Mouse (Mus musculus): ENCODE measurements around the gene Galp. TPM values are rescaled to one million over a fixed set of nuclear protein-coding genes. Genes with fewer than 3 reads are reported as not detected.
"Not testable (repeated sequence)": the region's sequence is repeated elsewhere in the genome, so short reads cannot be mapped to it uniquely, and the experiment has no call there.

Galp gene
- polyA plus RNA-seq, 1 experiment from 2014 or later = not detected

GRCm38 (mm10) chr7:6221978-6222377, 25.1 kb downstream of the Galp start, which contains the start of gene Zscan5b:
TSS of gene Zscan5b (plus strand) at chr7:6222278.
- WGBS = 92% methylated on average over 12 of the region's 12 CpGs
- no peak within 1 kb of the TSS for H3K9ac ChIP-seq (replicated peaks)
- no peaks in the 10 kb centered on the region for H3K4me1 ChIP-seq (replicated peaks)
- no peak within 1 kb of the TSS for H3K4me3 ChIP-seq (replicated peaks)
- H3K9me3 ChIP-seq = peaks cover 8% of the 10 kb centered on the region; the same call in 1 of the 2 replicates
- no peaks in the 10 kb centered on the region for H3K27me3 ChIP-seq
- H3K27ac ChIP-seq = no peak within 1 kb of the TSS
- no peak within 1 kb of the TSS for H3K4me2 ChIP-seq (replicated peaks)
- ATAC-seq = no peak
- no peaks in the 10 kb centered on the region for H3K36me3 ChIP-seq

- not testable (repeated sequence) for H3K27ac ChIP-seq, H3K9me3 ChIP-seq
These were observed 31.6 kb downstream of the Galp start for GRCm38 (mm10) chr7:6228491-6228890.

GRCm38 (mm10) chr7:6239787-6240186, 42.9 kb downstream of the Galp start:
- H3K27ac ChIP-seq = no peak overlapping the region
- H3K4me2 ChIP-seq (replicated peaks) = no peak overlapping the region
- H3K9ac ChIP-seq (replicated peaks) = no peak overlapping the region
- no peak overlapping the region for H3K4me3 ChIP-seq (replicated peaks)
- H3K27me3 ChIP-seq = no peaks in the 10 kb centered on the region
- no peaks in the 10 kb centered on the region for H3K36me3 ChIP-seq
- H3K9me3 ChIP-seq = peaks cover 3% of the 10 kb centered on the region; the same call in 1 of the 2 replicates
- no peak for ATAC-seq
- WGBS = 52% methylated on average over 11 of the region's 11 CpGs
- H3K4me1 ChIP-seq (replicated peaks) = no peaks in the 10 kb centered on the region

More at GRCm38 (mm10) chr7:6228491-6228890, 31.6 kb downstream of the Galp start:
- not testable (repeated sequence) for H3K27me3 ChIP-seq; H3K9ac ChIP-seq (replicated peaks); H3K4me3 ChIP-seq (replicated peaks); H3K36me3 ChIP-seq; H3K4me2 ChIP-seq (replicated peaks); H3K4me1 ChIP-seq (replicated peaks); ATAC-seq
- WGBS = 56% methylated on average over 8 of the region's 8 CpGs

GRCm38 (mm10) chr7:6240841-6241425, 44.0 kb downstream of the Galp start:
- not testable (repeated sequence) for H3K36me3 ChIP-seq; H3K9me3 ChIP-seq; H3K4me3 ChIP-seq (replicated peaks); ATAC-seq; H3K27me3 ChIP-seq; H3K9ac ChIP-seq (replicated peaks); H3K4me1 ChIP-seq (replicated peaks); H3K4me2 ChIP-seq (replicated peaks); H3K27ac ChIP-seq
- 11% methylated on average over 1 of the region's 1 CpGs for WGBS

GRCm38 (mm10) chr7:6244361-6245292, 47.7 kb downstream of the Galp start:
- no peaks in the 10 kb centered on the region for H3K9me3 ChIP-seq
- no peaks in the 10 kb centered on the region for H3K4me1 ChIP-seq (replicated peaks)
- no peaks in the 10 kb centered on the region for H3K27me3 ChIP-seq
- H3K27ac ChIP-seq = no peak overlapping the region
- WGBS = 64% methylated on average over 11 of the region's 11 CpGs
- no peak for ATAC-seq
- H3K36me3 ChIP-seq = no peaks in the 10 kb centered on the region
- no peak overlapping the region for H3K4me3 ChIP-seq (replicated peaks)
- no peak overlapping the region for H3K9ac ChIP-seq (replicated peaks)
- H3K4me2 ChIP-seq (replicated peaks) = no peak overlapping the region

- Histone ChIP-seq H3K36me3 (no peaks in the 10 kb centered on the region), H3K27ac (no peak within 1 kb of the TSS), H3K4me3 (replicated peaks) (no peak within 1 kb of the TSS), H3K9me3 (0 out of 2 replicates have a peak, but pooled peaks cover 3% of the 10 kb centered on the region), H3K27me3 (no peaks in the 10 kb centered on the region), H3K4me2 (replicated peaks) (no peak within 1 kb of the TSS), H3K9ac (replicated peaks) (no peak within 1 kb of the TSS), H3K4me1 (replicated peaks) (no peaks in the 10 kb centered on the region)
- ATAC-seq = no peak
- WGBS = 83% methylated on average over 6 of the region's 6 CpGs
These were observed 55.5 kb downstream of the Galp start, which contains the start of gene Epp13 for GRCm38 (mm10) chr7:6252410-6252809. TSS of gene Epp13 (plus strand) at chr7:6252710.

GRCm38 (mm10) chr7:6254451-6254850, 57.6 kb downstream of the Galp start:
- H3K4me3 ChIP-seq (replicated peaks) = no peak overlapping the region
- H3K27me3 ChIP-seq = no peaks in the 10 kb centered on the region
- no peak for ATAC-seq
- no peak overlapping the region for H3K4me2 ChIP-seq (replicated peaks)
- H3K4me1 ChIP-seq (replicated peaks) = no peaks in the 10 kb centered on the region
- 0 out of 2 replicates have a peak, but pooled peaks cover 3% of the 10 kb centered on the region for H3K9me3 ChIP-seq
- H3K9ac ChIP-seq (replicated peaks) = no peak overlapping the region
- WGBS = 94% methylated on average over 5 of the region's 5 CpGs
- H3K27ac ChIP-seq = no peak overlapping the region
- no peaks in the 10 kb centered on the region for H3K36me3 ChIP-seq

GRCm38 (mm10) chr7:6257386-6257785, 60.5 kb downstream of the Galp start:
- no peak for ATAC-seq
- Histone ChIP-seq H3K27ac (no peak overlapping the region), H3K9me3 (0 out of 2 replicates have a peak, but pooled peaks cover 3% of the 10 kb centered on the region), H3K4me3 (replicated peaks) (no peak overlapping the region), H3K4me1 (replicated peaks) (no peaks in the 10 kb centered on the region), H3K27me3 (no peaks in the 10 kb centered on the region), H3K4me2 (replicated peaks) (no peak overlapping the region), H3K9ac (replicated peaks) (no peak overlapping the region), H3K36me3 (no peaks in the 10 kb centered on the region)
- WGBS = 84% methylated on average over 4 of the region's 4 CpGs

GRCm38 (mm10) chr7:6258232-6259220, 61.6 kb downstream of the Galp start:
- H3K9ac ChIP-seq (replicated peaks) = no peak overlapping the region
- no peaks in the 10 kb centered on the region for H3K36me3 ChIP-seq
- no peak for ATAC-seq
- 36% methylated on average over 16 of the region's 16 CpGs for WGBS
- no peak overlapping the region for H3K27ac ChIP-seq
- H3K4me3 ChIP-seq (replicated peaks) = no peak overlapping the region
- H3K9me3 ChIP-seq = no peaks in the 10 kb centered on the region
- no peaks in the 10 kb centered on the region for H3K27me3 ChIP-seq
- no peak overlapping the region for H3K4me2 ChIP-seq (replicated peaks)
- no peaks in the 10 kb centered on the region for H3K4me1 ChIP-seq (replicated peaks)

GRCm38 (mm10) chr7:6260004-6260403, 63.1 kb downstream of the Galp start:
- H3K9ac ChIP-seq (replicated peaks); H3K27ac ChIP-seq; H3K4me3 ChIP-seq (replicated peaks); H3K9me3 ChIP-seq; H3K4me1 ChIP-seq (replicated peaks); H3K36me3 ChIP-seq; H3K27me3 ChIP-seq; H3K4me2 ChIP-seq (replicated peaks); ATAC-seq: not testable (repeated sequence)
- WGBS = 51% methylated on average over 2 of the region's 2 CpGs

- H3K4me3 ChIP-seq (replicated peaks) = no peak overlapping the region
- no peaks in the 10 kb centered on the region for H3K4me1 ChIP-seq (replicated peaks)
- no peaks in the 10 kb centered on the region for H3K27me3 ChIP-seq
- 78% methylated on average over 3 of the region's 3 CpGs for WGBS
- no peaks in the 10 kb centered on the region for H3K9me3 ChIP-seq
- ATAC-seq = no peak
- H3K27ac ChIP-seq = no peak overlapping the region
- no peaks in the 10 kb centered on the region for H3K36me3 ChIP-seq
- no peak overlapping the region for H3K9ac ChIP-seq (replicated peaks)
- H3K4me2 ChIP-seq (replicated peaks) = no peak overlapping the region
These were observed 65.2 kb downstream of the Galp start for GRCm38 (mm10) chr7:6262120-6262519.

All from midbrain, embryonic 13.5 days (tissue).